Comparison of ENCODE assay signal across 7 mouse cellular contexts in the genomic region with DNA sequence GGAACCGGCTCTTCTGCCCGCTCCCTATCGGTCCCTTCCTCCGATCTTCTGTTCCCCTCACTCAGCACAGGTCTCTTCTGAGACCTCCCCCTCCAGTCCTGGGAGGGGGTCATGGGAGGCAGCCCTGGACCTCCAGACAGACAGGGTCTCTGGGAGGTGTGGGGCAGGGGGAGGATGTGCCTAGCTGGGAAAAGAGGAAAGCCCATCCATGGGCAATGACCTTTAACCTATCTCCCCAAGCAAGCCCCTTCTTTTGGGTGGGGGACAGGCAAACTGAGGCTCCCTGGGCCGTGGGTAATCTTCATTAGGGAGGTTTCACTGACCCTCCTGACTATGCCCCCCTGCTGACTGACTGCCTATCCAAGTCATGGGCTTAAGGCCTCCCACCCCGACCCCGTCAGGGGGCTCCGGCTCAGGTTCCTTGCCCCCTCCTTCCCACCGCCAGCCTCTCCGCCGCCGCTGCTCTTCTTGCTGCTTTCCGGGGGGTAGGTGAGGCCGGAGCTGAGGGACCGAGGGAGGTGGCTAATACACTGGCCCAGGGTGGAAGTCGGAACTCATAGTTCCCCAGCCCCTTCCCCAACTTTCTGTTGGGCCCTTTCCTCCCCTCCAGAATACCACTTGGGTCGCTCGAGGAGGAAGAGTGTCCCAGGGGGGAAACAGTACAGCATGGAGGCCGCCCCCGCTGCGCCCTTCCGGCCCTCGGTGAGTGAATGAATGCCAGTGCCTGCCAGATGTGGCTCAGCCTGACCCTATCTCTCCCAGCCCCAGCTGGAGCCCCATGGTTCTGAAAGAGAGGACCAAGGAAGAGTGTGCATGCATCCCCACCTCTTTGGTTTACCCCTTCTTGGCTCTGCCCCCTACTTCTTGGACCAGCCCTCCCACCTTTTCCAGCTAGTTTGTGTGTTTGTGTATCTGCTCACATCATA. TPM values are rescaled to one million over a fixed set of nuclear protein-coding genes. Genes with fewer than 3 reads are reported as not detected.
DNase-seq lines count a peak whose midpoint lies in the region; ATAC-seq lines count a peak whose summit lies in the region.

No protein-coding gene starts in this region.

- H3K27ac ChIP-seq in forebrain, embryonic 15.5 days (replicated peaks) = peak overlapping the region; percentile 88
- peak overlapping the region; percentile 81 for H3K27ac ChIP-seq in limb, embryonic 12.5 days
- no peak overlapping the region for H3K27ac ChIP-seq in stomach, embryonic 15.5 days

- no peak for DNase-seq in right cerebral cortex, adult 2 months (ENCODE audit: low spot score in 2 of 2)

- WGBS in forebrain, embryonic 15.5 days = 3% methylated on average over 22 of the region's 23 CpGs
- WGBS in limb, embryonic 12.5 days = 4% methylated on average over 22 of the region's 23 CpGs
- WGBS in stomach, embryonic 15.5 days = 16% methylated on average over 22 of the region's 23 CpGs

- no peaks in the 10 kb centered on the region for H3K9me3 ChIP-seq in megakaryocyte, embryonic 14.5 days
- H3K9me3 ChIP-seq in forebrain, embryonic 15.5 days = no peaks in the 10 kb centered on the region
- H3K9me3 ChIP-seq in limb, embryonic 12.5 days = no peaks in the 10 kb centered on the region
- H3K9me3 ChIP-seq in stomach, embryonic 15.5 days = no peaks in the 10 kb centered on the region

- peaks cover 82% of the 10 kb centered on the region for H3K4me1 ChIP-seq in megakaryocyte, embryonic 14.5 days
- peaks cover 62% of the 10 kb centered on the region for H3K4me1 ChIP-seq in forebrain, embryonic 15.5 days
- H3K4me1 ChIP-seq in limb, embryonic 12.5 days (replicated peaks) = peaks cover 58% of the 10 kb centered on the region
- H3K4me1 ChIP-seq in stomach, embryonic 15.5 days = peaks cover 54% of the 10 kb centered on the region

- H3K4me3 ChIP-seq in megakaryocyte, embryonic 14.5 days (replicated peaks) = peak overlapping the region; percentile 83
- peak overlapping the region; percentile 71 for H3K4me3 ChIP-seq in forebrain, embryonic 15.5 days
- peak overlapping the region; percentile 46 for H3K4me3 ChIP-seq in limb, embryonic 12.5 days (replicated peaks)
- H3K4me3 ChIP-seq in stomach, embryonic 15.5 days (replicated peaks) = peak overlapping the region; percentile 33

- H3K9ac ChIP-seq in forebrain, embryonic 15.5 days (replicated peaks) = peak overlapping the region; percentile 51
- peak overlapping the region; percentile 66 for H3K9ac ChIP-seq in limb, embryonic 12.5 days (replicated peaks)
- H3K9ac ChIP-seq in stomach, embryonic 15.5 days = no peak overlapping the region

- peak overlapping the region; percentile 87 for H3K4me2 ChIP-seq in forebrain, embryonic 15.5 days (replicated peaks)
- peak overlapping the region; percentile 92 for H3K4me2 ChIP-seq in limb, embryonic 12.5 days
- H3K4me2 ChIP-seq in stomach, embryonic 15.5 days = peak overlapping the region; percentile 58

- H3K27me3 ChIP-seq in megakaryocyte, embryonic 14.5 days (replicated peaks) = peaks cover 47% of the 10 kb centered on the region
- no peaks in the 10 kb centered on the region for H3K27me3 ChIP-seq in forebrain, embryonic 15.5 days
- H3K27me3 ChIP-seq in limb, embryonic 12.5 days = no peaks in the 10 kb centered on the region; the same call in 1 of the 2 replicates
- H3K27me3 ChIP-seq in stomach, embryonic 15.5 days (replicated peaks) = no peaks in the 10 kb centered on the region

- H3K36me3 ChIP-seq in megakaryocyte, embryonic 14.5 days (replicated peaks; ENCODE audit: low read length) = peaks cover 18% of the 10 kb centered on the region
- peaks cover 31% of the 10 kb centered on the region for H3K36me3 ChIP-seq in forebrain, embryonic 15.5 days
- peaks cover 27% of the 10 kb centered on the region for H3K36me3 ChIP-seq in limb, embryonic 12.5 days
- peaks cover 9% of the 10 kb centered on the region; the same call in 1 of the 2 replicates for H3K36me3 ChIP-seq in stomach, embryonic 15.5 days

- ATAC-seq in megakaryocyte, adult 5-6 weeks (ENCODE audit: poor library complexity, severe bottlenecking) = no peak
- ATAC-seq in forebrain, embryonic 15.5 days (replicated peaks) = peak; percentile 30; the same call in 1 of the 2 replicates
- peak; percentile 45; the same call in 1 of the 2 replicates for ATAC-seq in limb, embryonic 12.5 days (ENCODE audit: insufficient number of reproducible peaks, insufficient read depth, low FRiP score, low TSS enrichment, low read depth)
- no peak for ATAC-seq in stomach, embryonic 15.5 days (ENCODE audit: insufficient read depth, low FRiP score, low read depth)
- no peak for ATAC-seq in inflammation-experienced regulatory T-cells, adult 6 months

RNA-seq across cellular contexts. Expression of a gene that starts 11.2 kb away (rescaled TPM):
- polyA plus RNA-seq in megakaryocyte, embryonic 14.5 days (2012; ENCODE audit: insufficient read depth, low replicate concordance) = 3.0 and 4.4 TPM in 2 replicates
- 1.6 and 3.9 TPM in 2 replicates for total RNA-seq in megakaryocyte, adult 5-6 weeks (2015)
- total RNA-seq in megakaryocyte, adult 5-6 weeks (2017) = 0.33 and 0.89 TPM in 2 replicates
- polyA plus RNA-seq in forebrain, embryonic 15.5 days (2015; fragmentation: Nextera tagmentation; extraction: Ambion mirVana) = 6.5 and 7.3 TPM in 2 replicates
- polyA plus RNA-seq in limb, embryonic 12.5 days (2016; fragmentation: Nextera tagmentation; extraction: Ambion mirVana) = 3.4 and 4.0 TPM in 2 replicates
- polyA plus RNA-seq in stomach, embryonic 15.5 days (2015; fragmentation: Nextera tagmentation; extraction: Ambion mirVana) = 2.0 and 2.2 TPM in 2 replicates
- polyA plus RNA-seq in inflammation-experienced regulatory T-cells, adult 6 months (2017; shearing (Covaris generic)) = not detected

RNA-seq across cellular contexts. Expression of a gene that starts 12.8 kb away (rescaled TPM):
- 396 and 1,059 TPM in 2 replicates for polyA plus RNA-seq in megakaryocyte, embryonic 14.5 days (2012; ENCODE audit: insufficient read depth, low replicate concordance)
- total RNA-seq in megakaryocyte, adult 5-6 weeks (2015) = 138 and 155 TPM in 2 replicates
- total RNA-seq in megakaryocyte, adult 5-6 weeks (2017) = 56.9 and 73.0 TPM in 2 replicates
- 144 and 150 TPM in 2 replicates for polyA plus RNA-seq in forebrain, embryonic 15.5 days (2015; fragmentation: Nextera tagmentation; extraction: Ambion mirVana)
- polyA plus RNA-seq in limb, embryonic 12.5 days (2016; fragmentation: Nextera tagmentation; extraction: Ambion mirVana) = 173 and 188 TPM in 2 replicates
- polyA plus RNA-seq in stomach, embryonic 15.5 days (2015; fragmentation: Nextera tagmentation; extraction: Ambion mirVana) = 179 and 191 TPM in 2 replicates
- 100 to 1,000 TPM; 132 to 166 (median 135) TPM for polyA plus RNA-seq in inflammation-experienced regulatory T-cells, adult 6 months (2017; shearing (Covaris generic))

RNA-seq across cellular contexts. Expression of a gene that starts 19.4 kb away (rescaled TPM):
- polyA plus RNA-seq in megakaryocyte, embryonic 14.5 days (2012; ENCODE audit: insufficient read depth, low replicate concordance) = 31.7 and 44.3 TPM in 2 replicates
- 11.6 and 11.7 TPM in 2 replicates for total RNA-seq in megakaryocyte, adult 5-6 weeks (2015)
- total RNA-seq in megakaryocyte, adult 5-6 weeks (2017) = 10.6 and 15.5 TPM in 2 replicates
- 17.2 and 18.3 TPM in 2 replicates for polyA plus RNA-seq in forebrain, embryonic 15.5 days (2015; fragmentation: Nextera tagmentation; extraction: Ambion mirVana)
- polyA plus RNA-seq in limb, embryonic 12.5 days (2016; fragmentation: Nextera tagmentation; extraction: Ambion mirVana) = 10.7 and 12.5 TPM in 2 replicates
- 8.5 and 8.7 TPM in 2 replicates for polyA plus RNA-seq in stomach, embryonic 15.5 days (2015; fragmentation: Nextera tagmentation; extraction: Ambion mirVana)
- 10 to 100 TPM in 2 of 3 experiments, 1 to 10 TPM in 1; 8.2 to 17.5 (median 14.2) TPM for polyA plus RNA-seq in inflammation-experienced regulatory T-cells, adult 6 months (2017; shearing (Covaris generic))

RNA-seq across cellular contexts. Expression of a gene that starts 20.8 kb away (rescaled TPM):
- 2.3 and 4.1 TPM in 2 replicates for polyA plus RNA-seq in megakaryocyte, embryonic 14.5 days (2012; ENCODE audit: insufficient read depth, low replicate concordance)
- 4.5 and 4.7 TPM in 2 replicates for total RNA-seq in megakaryocyte, adult 5-6 weeks (2015)
- 13.3 and 14.4 TPM in 2 replicates for total RNA-seq in megakaryocyte, adult 5-6 weeks (2017)
- 15.8 and 17.2 TPM in 2 replicates for polyA plus RNA-seq in forebrain, embryonic 15.5 days (2015; fragmentation: Nextera tagmentation; extraction: Ambion mirVana)
- 15.8 and 17.8 TPM in 2 replicates for polyA plus RNA-seq in limb, embryonic 12.5 days (2016; fragmentation: Nextera tagmentation; extraction: Ambion mirVana)
- polyA plus RNA-seq in stomach, embryonic 15.5 days (2015; fragmentation: Nextera tagmentation; extraction: Ambion mirVana) = 13.3 and 14.9 TPM in 2 replicates
- 10 to 100 TPM in 1 of 3 experiments, 1 to 10 TPM in 2; 9.0 to 11.1 (median 9.3) TPM for polyA plus RNA-seq in inflammation-experienced regulatory T-cells, adult 6 months (2017; shearing (Covaris generic))

RNA-seq across cellular contexts. Expression of a gene that starts 35.3 kb away (rescaled TPM):
- polyA plus RNA-seq in megakaryocyte, embryonic 14.5 days (2012; ENCODE audit: insufficient read depth, low replicate concordance) = 8.0 and 12.1 TPM in 2 replicates
- 4.1 and 4.5 TPM in 2 replicates for total RNA-seq in megakaryocyte, adult 5-6 weeks (2015)
- 10.8 and 13.8 TPM in 2 replicates for total RNA-seq in megakaryocyte, adult 5-6 weeks (2017)
- polyA plus RNA-seq in forebrain, embryonic 15.5 days (2015; fragmentation: Nextera tagmentation; extraction: Ambion mirVana) = 4.3 and 5.5 TPM in 2 replicates
- 9.5 and 10.5 TPM in 2 replicates for polyA plus RNA-seq in limb, embryonic 12.5 days (2016; fragmentation: Nextera tagmentation; extraction: Ambion mirVana)
- polyA plus RNA-seq in stomach, embryonic 15.5 days (2015; fragmentation: Nextera tagmentation; extraction: Ambion mirVana) = 6.1 and 7.6 TPM in 2 replicates
- 1 to 10 TPM; 1.2 to 5.3 (median 4.0) TPM for polyA plus RNA-seq in inflammation-experienced regulatory T-cells, adult 6 months (2017; shearing (Covaris generic))

Comparison
In these comparisons a context has a peak if more than half of its experiments do, and no peak if none do; other contexts are left out.
1. H3K4me3 ChIP-seq: peak in every context shown above with its lines; median percentile 83 in megakaryocyte, embryonic 14.5 days; 71 in forebrain, embryonic 15.5 days; 46 in limb, embryonic 12.5 days; 33 in stomach, embryonic 15.5 days.
2. ATAC-seq: peak in forebrain, embryonic 15.5 days (single experiment) and limb, embryonic 12.5 days (single experiment); none in megakaryocyte, adult 5-6 weeks (single experiment), stomach, embryonic 15.5 days (single experiment) and inflammation-experienced regulatory T-cells, adult 6 months (single experiment).
3. Peak in every context shown above with its lines, with median percentiles within 50 percentile points of each other: H3K4me2 ChIP-seq.